Mouse (Mus musculus): Measurements from ENCODE around the gene Pbld1. TPM values are rescaled to one million over a fixed set of nuclear protein-coding genes. Genes with fewer than 3 reads are reported as not detected.

Pbld1 gene
- polyA plus RNA-seq, 1 experiment from 2014 or later, result 4.0 TPM

DNA sequence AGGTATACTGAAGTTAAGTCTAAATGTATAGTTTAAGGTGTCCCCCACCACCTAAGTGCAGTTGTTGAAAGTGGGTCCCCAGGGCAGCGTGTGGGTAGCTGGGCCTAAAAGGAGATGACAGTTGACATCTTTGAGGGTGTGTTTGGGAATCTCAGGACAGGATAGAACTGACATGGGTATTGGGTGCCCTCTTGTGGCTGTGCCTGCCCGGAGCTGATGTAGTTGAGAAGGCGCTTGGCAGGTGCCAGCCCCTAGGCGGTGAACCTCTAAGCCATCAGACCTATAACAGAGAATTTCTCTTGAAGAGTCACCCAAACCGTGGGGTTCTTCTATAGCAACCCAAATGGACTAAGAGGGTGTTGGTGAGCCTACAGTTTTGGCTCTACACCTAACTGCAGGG, 6.0 kb downstream of the Pbld1 start:
- Histone ChIP-seq H3K4me2 (ENCODE audit: low read depth, low read length) (no peak overlapping the region), H3K27me3 (replicated peaks; ENCODE audit: control insufficient read depth, insufficient read depth, low read length) (no peaks in the 10 kb centered on the region), H3K9ac (ENCODE audit: low read depth, low read length) (no peak overlapping the region), H3K4me3 (ENCODE audit: low read length) (no peak overlapping the region), H3K9me3 (ENCODE audit: control insufficient read depth, low read length) (no peaks in the 10 kb centered on the region), H3K36me3 (ENCODE audit: control insufficient read depth, insufficient read depth, low read length) (no peaks in the 10 kb centered on the region), H3K27ac (ENCODE audit: low read length) (no peak overlapping the region), H3K4me1 (ENCODE audit: control insufficient read depth, insufficient read depth, low read length) (peaks cover 7% of the 10 kb centered on the region; the same call in 1 of the 2 replicates)
- WGBS, result 7% methylated on average over 5 of the region's 5 CpGs
- peak; percentile 80 for ATAC-seq

DNA sequence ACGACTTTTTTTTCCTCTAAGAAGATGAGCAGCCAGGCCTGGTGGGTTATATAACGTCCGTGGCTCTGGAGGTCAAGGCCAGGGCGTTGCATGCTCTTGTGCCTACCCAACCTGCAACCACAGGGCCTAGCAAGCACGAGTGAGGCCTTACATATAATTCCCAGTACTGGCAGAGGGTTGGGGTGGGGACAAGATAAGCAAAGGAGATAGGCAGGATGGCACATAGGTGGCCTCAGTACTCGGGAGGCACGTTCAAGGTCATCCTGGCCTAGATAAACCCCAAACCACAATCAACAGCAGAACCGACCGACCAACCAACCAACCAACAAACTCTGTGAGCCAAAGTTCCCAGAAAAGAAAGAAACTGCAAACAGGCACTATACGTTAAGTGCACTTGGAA, 26.3 kb downstream of the Pbld1 start:
- Histone ChIP-seq H3K9ac (ENCODE audit: low read depth, low read length) (no peak overlapping the region), H3K27me3 (replicated peaks; ENCODE audit: control insufficient read depth, insufficient read depth, low read length) (0 out of 2 replicates have a peak, but pooled peaks cover 4% of the 10 kb centered on the region), H3K4me3 (ENCODE audit: low read length) (no peak overlapping the region), H3K27ac (ENCODE audit: low read length) (no peak overlapping the region), H3K36me3 (ENCODE audit: control insufficient read depth, insufficient read depth, low read length) (no peaks in the 10 kb centered on the region), H3K4me1 (ENCODE audit: control insufficient read depth, insufficient read depth, low read length) (no peaks in the 10 kb centered on the region), H3K4me2 (ENCODE audit: low read depth, low read length) (no peak overlapping the region), H3K9me3 (ENCODE audit: control insufficient read depth, low read length) (no peaks in the 10 kb centered on the region)
- 62% methylated on average over 10 of the region's 10 CpGs for WGBS
- no peak for ATAC-seq

DNA sequence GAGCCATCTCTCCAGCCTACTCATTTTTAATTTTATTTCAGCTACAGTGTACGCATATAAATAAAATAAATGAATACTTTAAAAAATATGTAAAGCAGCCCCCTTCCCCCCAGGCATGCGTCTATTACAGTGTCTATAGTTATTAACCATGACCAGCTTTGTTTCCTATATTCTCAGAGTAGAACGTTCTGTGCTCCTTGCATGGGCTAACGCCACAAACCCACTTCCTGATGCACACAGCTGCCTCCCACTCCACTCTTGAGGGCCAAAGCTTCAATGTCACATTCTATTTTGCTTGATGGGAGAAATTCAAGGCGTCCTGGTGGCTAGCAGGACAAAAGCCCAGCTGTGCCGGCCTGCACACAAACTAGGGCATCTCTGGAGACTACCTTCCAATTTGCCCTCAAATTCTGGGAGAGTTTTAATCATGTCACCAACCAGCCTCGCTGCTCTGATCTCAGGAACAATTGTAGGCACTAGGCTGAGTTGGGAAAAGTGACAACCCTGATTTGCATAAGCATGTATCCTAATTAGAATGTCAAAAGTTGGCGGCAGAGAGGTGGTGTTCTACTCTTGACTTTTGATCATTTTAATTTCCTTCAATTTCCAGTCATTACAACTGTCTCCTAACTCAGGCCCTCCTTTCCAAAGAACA, 29.3 kb downstream of the Pbld1 start:
- H3K9ac ChIP-seq (ENCODE audit: low read depth, low read length), result no peak overlapping the region
- H3K36me3 ChIP-seq (ENCODE audit: control insufficient read depth, insufficient read depth, low read length), result no peaks in the 10 kb centered on the region
- no peak for ATAC-seq
- no peak overlapping the region for H3K27ac ChIP-seq (ENCODE audit: low read length)
- H3K9me3 ChIP-seq (ENCODE audit: control insufficient read depth, low read length), result no peaks in the 10 kb centered on the region
- 52% methylated on average over 8 of the region's 8 CpGs for WGBS
- 0 out of 2 replicates have a peak, but pooled peaks cover 4% of the 10 kb centered on the region for H3K27me3 ChIP-seq (replicated peaks; ENCODE audit: control insufficient read depth, insufficient read depth, low read length)
- no peak overlapping the region for H3K4me3 ChIP-seq (ENCODE audit: low read length)
- H3K4me1 ChIP-seq (ENCODE audit: control insufficient read depth, insufficient read depth, low read length), result no peaks in the 10 kb centered on the region
- peak overlapping the region; percentile 42; the same call in 1 of the 2 replicates for H3K4me2 ChIP-seq (ENCODE audit: low read depth, low read length)

DNA sequence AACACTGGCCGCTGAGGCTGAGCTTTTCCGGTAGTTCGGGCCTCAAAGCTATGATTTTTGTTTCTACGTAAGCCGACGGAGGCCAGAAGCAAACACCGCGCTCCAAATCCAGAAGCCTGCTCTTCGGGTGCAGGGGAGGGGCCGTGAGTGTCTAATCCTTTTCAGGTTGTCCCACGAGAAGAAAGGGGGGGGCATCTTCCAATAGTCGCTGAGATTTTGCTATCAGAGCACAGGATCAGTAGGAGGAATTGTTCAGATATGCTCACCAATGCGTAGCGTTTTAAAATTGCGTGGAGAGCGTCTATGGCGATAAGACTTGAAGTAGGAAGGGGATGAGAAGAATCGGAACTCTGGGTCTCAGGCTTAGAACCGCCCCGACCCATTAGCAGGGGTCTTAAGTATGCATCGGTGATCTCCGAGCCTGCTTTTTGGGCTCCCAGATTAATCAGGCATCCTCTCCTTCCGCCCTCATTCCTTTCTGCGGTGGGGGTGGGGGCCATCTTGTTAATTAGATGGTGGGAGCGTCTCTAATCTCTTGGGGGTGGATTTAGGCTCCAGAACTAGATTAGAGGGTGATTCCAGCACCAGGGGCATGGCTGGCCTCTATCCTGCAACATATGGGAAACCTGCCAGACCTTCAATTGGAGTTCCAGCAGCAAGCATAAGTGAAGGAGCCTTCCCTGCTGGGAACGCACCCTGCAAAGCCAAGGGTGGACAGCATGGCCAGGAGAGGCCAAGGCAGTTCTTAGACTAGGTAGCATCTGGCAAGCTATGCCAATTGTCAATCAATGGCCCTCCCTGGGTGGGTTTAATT, 30.0 kb downstream of the Pbld1 start:
- H3K27me3 ChIP-seq (replicated peaks; ENCODE audit: control insufficient read depth, insufficient read depth, low read length), result 0 out of 2 replicates have a peak, but pooled peaks cover 4% of the 10 kb centered on the region
- peak overlapping the region; percentile 45; the same call in 1 of the 2 replicates for H3K9ac ChIP-seq (ENCODE audit: low read depth, low read length)
- no peaks in the 10 kb centered on the region for H3K36me3 ChIP-seq (ENCODE audit: control insufficient read depth, insufficient read depth, low read length)
- no peak for ATAC-seq
- H3K4me2 ChIP-seq (ENCODE audit: low read depth, low read length), result peak overlapping the region; percentile 42
- H3K4me3 ChIP-seq (ENCODE audit: low read length), result peak overlapping the region; percentile 20; the same call in 1 of the 2 replicates
- H3K9me3 ChIP-seq (ENCODE audit: control insufficient read depth, low read length), result no peaks in the 10 kb centered on the region
- WGBS, result 8% methylated on average over 26 of the region's 26 CpGs
- H3K4me1 ChIP-seq (ENCODE audit: control insufficient read depth, insufficient read depth, low read length), result no peaks in the 10 kb centered on the region
- H3K27ac ChIP-seq (ENCODE audit: low read length), result no peak overlapping the region

DNA sequence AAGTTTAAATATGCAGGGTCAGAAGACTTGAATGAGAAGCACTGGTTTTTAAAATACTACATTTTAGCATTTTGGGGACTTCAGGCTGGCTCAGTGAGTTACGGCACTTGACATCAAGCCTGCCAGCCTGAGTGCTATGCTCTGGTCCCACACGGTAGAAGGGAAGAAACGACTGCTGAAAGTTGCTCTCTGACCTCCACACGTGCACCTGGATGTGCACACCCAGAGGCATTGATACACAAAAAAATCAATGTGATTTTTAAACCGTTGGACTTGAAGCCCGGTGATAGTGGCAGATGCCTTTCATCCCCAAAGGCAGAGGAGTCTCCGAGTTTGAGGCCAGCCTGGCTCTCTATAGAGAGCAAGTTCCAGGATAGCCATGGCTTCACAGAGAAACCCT, 32.0 kb downstream of the Pbld1 start:
- Histone ChIP-seq H3K27ac (ENCODE audit: low read length) (no peak overlapping the region), H3K36me3 (ENCODE audit: control insufficient read depth, insufficient read depth, low read length) (no peaks in the 10 kb centered on the region), H3K9me3 (ENCODE audit: control insufficient read depth, low read length) (no peaks in the 10 kb centered on the region), H3K4me2 (ENCODE audit: low read depth, low read length) (no peak overlapping the region), H3K4me1 (ENCODE audit: control insufficient read depth, insufficient read depth, low read length) (no peaks in the 10 kb centered on the region), H3K9ac (ENCODE audit: low read depth, low read length) (no peak overlapping the region), H3K4me3 (ENCODE audit: low read length) (no peak overlapping the region), H3K27me3 (replicated peaks; ENCODE audit: control insufficient read depth, insufficient read depth, low read length) (0 out of 2 replicates have a peak, but pooled peaks cover 4% of the 10 kb centered on the region)
- 64% methylated on average over 7 of the region's 7 CpGs for WGBS
- no peak for ATAC-seq

DNA sequence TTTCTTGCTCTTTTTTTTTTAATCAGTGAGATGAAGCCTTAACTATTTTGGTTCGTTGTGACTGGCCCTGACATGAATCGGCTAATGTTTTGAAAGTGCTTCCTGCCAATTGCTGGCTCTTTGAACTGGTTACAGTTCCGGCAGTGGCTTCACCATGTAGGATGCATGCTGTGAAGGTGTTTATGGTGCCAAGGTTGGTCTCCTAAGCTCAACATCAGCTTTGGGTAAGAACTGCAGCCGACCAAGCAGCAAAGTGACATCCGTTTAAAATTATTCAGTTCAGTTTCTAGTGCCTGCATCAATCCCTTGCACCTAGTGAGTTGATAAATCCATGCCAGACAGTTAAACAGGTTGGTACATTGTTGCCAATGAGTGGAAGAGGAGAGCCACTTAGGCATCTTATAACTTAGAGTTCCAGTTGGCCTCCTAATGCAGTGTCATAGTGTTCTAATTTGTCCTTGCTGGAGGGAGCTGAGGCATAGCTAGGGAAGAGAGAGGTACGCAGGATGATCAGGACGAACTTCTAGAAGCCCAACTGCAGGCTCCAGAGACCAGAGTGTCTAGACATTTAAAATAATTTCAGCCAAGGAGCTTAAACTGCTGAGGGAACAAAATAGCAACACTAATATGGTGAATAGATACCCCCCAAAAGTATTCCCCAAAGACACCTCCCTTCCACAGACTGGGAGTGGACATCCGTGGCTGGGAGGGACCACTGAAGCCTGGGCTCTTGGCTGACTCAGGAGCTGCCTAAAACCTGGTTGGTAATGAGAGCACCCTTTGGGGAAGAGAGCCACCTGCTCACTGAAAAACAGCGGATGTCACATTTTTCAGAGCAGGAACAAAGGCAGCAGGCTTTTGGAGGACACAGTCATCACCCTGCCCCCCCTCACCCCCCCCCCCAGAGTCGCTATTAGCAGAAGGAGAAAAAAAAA, 32.9 kb downstream of the Pbld1 start:
- no peaks in the 10 kb centered on the region for H3K36me3 ChIP-seq (ENCODE audit: control insufficient read depth, insufficient read depth, low read length)
- H3K9ac ChIP-seq (ENCODE audit: low read depth, low read length), result no peak overlapping the region
- no peaks in the 10 kb centered on the region for H3K9me3 ChIP-seq (ENCODE audit: control insufficient read depth, low read length)
- WGBS, result 76% methylated on average over 10 of the region's 10 CpGs
- H3K4me3 ChIP-seq (ENCODE audit: low read length), result no peak overlapping the region
- no peak for ATAC-seq
- H3K4me1 ChIP-seq (ENCODE audit: control insufficient read depth, insufficient read depth, low read length), result no peaks in the 10 kb centered on the region
- H3K4me2 ChIP-seq (ENCODE audit: low read depth, low read length), result no peak overlapping the region
- no peak overlapping the region for H3K27ac ChIP-seq (ENCODE audit: low read length)
- H3K27me3 ChIP-seq (replicated peaks; ENCODE audit: control insufficient read depth, insufficient read depth, low read length), result peaks cover 4% of the 10 kb centered on the region; the same call in 1 of the 2 replicates

DNA sequence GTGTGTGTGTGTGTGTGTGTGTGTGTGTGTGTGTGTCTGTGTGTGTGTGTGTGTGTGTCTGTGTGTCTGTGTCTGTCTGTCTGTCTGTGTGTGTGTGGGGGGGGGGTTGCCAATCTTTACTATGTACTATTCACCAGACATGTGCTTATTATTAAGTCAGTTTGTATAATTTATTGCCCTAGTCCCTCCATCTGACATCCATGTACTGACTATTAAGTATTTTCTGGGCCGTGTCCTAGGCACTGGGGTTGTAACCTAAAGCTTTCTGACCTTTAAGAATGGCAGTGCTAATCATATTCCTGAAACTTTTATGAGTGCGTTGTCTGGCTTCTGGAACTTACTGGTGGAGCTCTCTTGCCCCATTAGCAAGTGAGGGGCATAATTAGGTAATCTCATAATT, 36.8 kb downstream of the Pbld1 start:
- peaks cover 16% of the 10 kb centered on the region for H3K27me3 ChIP-seq (replicated peaks; ENCODE audit: control insufficient read depth, insufficient read depth, low read length)
- no peak overlapping the region for H3K9ac ChIP-seq (ENCODE audit: low read depth, low read length)
- 0 out of 2 replicates have a peak, but pooled peaks cover 4% of the 10 kb centered on the region for H3K4me1 ChIP-seq (ENCODE audit: control insufficient read depth, insufficient read depth, low read length)
- no peak overlapping the region for H3K27ac ChIP-seq (ENCODE audit: low read length)
- H3K9me3 ChIP-seq (ENCODE audit: control insufficient read depth, low read length), result no peaks in the 10 kb centered on the region
- H3K4me3 ChIP-seq (ENCODE audit: low read length), result no peak overlapping the region
- WGBS, result 57% methylated on average over 2 of the region's 2 CpGs
- no peaks in the 10 kb centered on the region for H3K36me3 ChIP-seq (ENCODE audit: control insufficient read depth, insufficient read depth, low read length)
- H3K4me2 ChIP-seq (ENCODE audit: low read depth, low read length), result no peak overlapping the region
- no peak for ATAC-seq

DNA sequence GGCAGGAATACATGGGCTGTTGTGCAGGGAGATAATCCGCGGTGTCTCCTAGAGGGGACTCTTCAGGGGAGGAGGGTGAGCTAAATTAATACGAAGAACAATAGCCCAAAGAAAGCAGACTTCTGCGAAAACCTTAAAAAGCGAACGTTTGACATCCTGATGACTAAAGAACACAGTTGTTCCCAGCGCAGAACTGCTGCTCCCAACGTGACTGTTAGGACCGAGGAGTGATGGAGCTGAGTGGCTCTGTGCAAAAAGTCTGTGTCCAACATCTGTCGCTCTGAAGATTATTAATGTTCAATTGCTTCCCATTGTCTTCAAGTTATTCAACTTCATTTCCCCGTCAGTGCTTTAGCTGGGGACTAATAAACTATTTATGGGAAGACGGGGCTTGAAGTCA, 38.2 kb downstream of the Pbld1 start:
- H3K27ac ChIP-seq (ENCODE audit: low read length), result no peak overlapping the region
- WGBS, result 68% methylated on average over 12 of the region's 12 CpGs
- no peak for ATAC-seq

DNA sequence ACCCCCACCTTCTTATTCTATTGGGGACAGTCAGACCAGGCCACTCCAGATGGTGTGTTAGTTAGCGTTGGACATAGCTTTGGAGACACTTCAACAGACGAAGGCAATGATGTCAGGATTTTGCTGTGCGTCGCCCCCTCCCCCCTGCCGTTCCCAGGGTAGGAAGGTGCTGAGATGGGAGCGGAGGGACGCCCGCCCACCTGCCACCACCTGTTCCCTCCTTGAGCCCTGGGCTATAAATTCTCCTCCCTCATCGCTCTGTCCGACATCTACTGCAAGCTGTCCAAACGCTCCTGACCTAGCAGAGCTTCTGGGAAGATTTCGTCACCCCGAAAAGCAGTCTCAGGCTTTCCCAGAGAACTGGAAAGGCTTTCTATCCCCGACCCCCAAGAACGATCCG, 39.6 kb downstream of the Pbld1 start, which contains the start of gene Atoh7:
Gene Atoh7, plus strand, starts transcription at position 131 of the 400 bp plus-strand sequence.
- H3K4me3 ChIP-seq (ENCODE audit: low read length), result peak within 1 kb of the TSS; percentile 61
- H3K4me1 ChIP-seq (ENCODE audit: control insufficient read depth, insufficient read depth, low read length), result 0 out of 2 replicates have a peak, but pooled peaks cover 4% of the 10 kb centered on the region
- no peaks in the 10 kb centered on the region for H3K36me3 ChIP-seq (ENCODE audit: control insufficient read depth, insufficient read depth, low read length)
- no peak within 1 kb of the TSS for H3K27ac ChIP-seq (ENCODE audit: low read length)
- H3K4me2 ChIP-seq (ENCODE audit: low read depth, low read length), result peak within 1 kb of the TSS; percentile 97
- H3K9ac ChIP-seq (ENCODE audit: low read depth, low read length), result peak within 1 kb of the TSS; percentile 70
- 7% methylated on average over 16 of the region's 16 CpGs for WGBS
- H3K9me3 ChIP-seq (ENCODE audit: control insufficient read depth, low read length), result no peaks in the 10 kb centered on the region
- H3K27me3 ChIP-seq (replicated peaks; ENCODE audit: control insufficient read depth, insufficient read depth, low read length), result peaks cover 16% of the 10 kb centered on the region
- ATAC-seq, result no peak

More for the DNA sequence above, 38.2 kb downstream of the Pbld1 start:
- H3K9ac ChIP-seq (ENCODE audit: low read depth, low read length), result no peak overlapping the region
- H3K9me3 ChIP-seq (ENCODE audit: control insufficient read depth, low read length), result no peaks in the 10 kb centered on the region
- no peak overlapping the region for H3K4me3 ChIP-seq (ENCODE audit: low read length)
- H3K36me3 ChIP-seq (ENCODE audit: control insufficient read depth, insufficient read depth, low read length), result no peaks in the 10 kb centered on the region
- no peak overlapping the region for H3K4me2 ChIP-seq (ENCODE audit: low read depth, low read length)
- 0 out of 2 replicates have a peak, but pooled peaks cover 4% of the 10 kb centered on the region for H3K4me1 ChIP-seq (ENCODE audit: control insufficient read depth, insufficient read depth, low read length)
- peaks cover 16% of the 10 kb centered on the region for H3K27me3 ChIP-seq (replicated peaks; ENCODE audit: control insufficient read depth, insufficient read depth, low read length)

All from intestine, embryonic 16.5 days (tissue).